Mouse (Mus musculus) cerebellum, adult 2 months (tissue): ENCODE measurements around the gene Arid1b.

ENCODE experiments used
- CTCF ChIP-seq: fragments of 200-500 bp; IDR thresholded peaks from 2 replicates; pipeline ENCODE4 v1.5.1; 2011; ENCODE audit warnings: low read depth, mild to moderate bottlenecking, control low read depth, low read length, moderate library complexity, borderline replicate concordance; ENCODE audit not compliant: insufficient read depth
- POLR2A ChIP-seq: fragments of 200-500 bp; IDR thresholded peaks from 2 replicates; pipeline ENCODE4 v1.6.1; 2011; ENCODE audit warnings: low read length, control low read depth, borderline replicate concordance; ENCODE audit not compliant: insufficient read depth

DNA sequence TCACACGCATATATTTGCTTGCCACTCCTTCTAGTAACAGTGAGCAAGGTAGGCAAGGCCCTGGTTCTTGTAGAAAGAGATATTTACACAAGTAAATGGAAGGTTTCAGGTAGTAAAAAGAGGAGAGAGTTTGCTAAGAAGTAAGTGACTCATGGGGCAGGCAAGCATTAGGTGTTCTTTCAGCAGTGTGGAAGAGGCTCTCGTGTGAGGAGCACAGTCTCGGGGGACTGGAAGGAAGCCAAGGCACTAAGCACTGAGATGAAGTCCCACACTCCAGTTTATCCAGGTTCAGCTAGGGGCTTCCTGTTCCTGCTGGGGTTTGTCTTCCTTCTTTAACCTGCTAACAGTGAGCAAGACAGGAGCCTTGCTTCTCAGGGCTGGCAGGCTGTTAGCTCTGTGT lies 203.6 kb downstream of the Arid1b start:
- TF ChIP-seq POLR2A: no peak
- no peak for TF ChIP-seq CTCF
